Mouse (Mus musculus) brain, embryonic 14.5 days (tissue): Measurements from ENCODE around the gene Nr2e3. TPM values are rescaled to one million over a fixed set of nuclear protein-coding genes. Genes with fewer than 3 reads are reported as not detected.
A peak's percentile ranks its signal among the peaks of the same experiment; 100 is the strongest.
"Not testable (repeated sequence)": the region's sequence is repeated elsewhere in the genome, so short reads cannot be mapped to it uniquely, and the experiment has no call there.

Experiments
- DNase-seq: peaks from one replicate; pipeline ENCODE4 v3.0.0-alpha.2; 2011; ENCODE audit warnings: low read depth
- CTCF ChIP-seq: fragments of 200-500 bp; IDR thresholded peaks from 2 replicates; pipeline ENCODE4 v1.5.1; 2012; ENCODE audit warnings: inconsistent platforms, mild to moderate bottlenecking, moderate library complexity, borderline replicate concordance; ENCODE audit not compliant: insufficient read depth, insufficient read length; ENCODE audit errors: extremely low read depth
- POLR2A ChIP-seq: fragments of 200-500 bp; IDR thresholded peaks from 2 replicates; pipeline ENCODE4 v1.6.1; 2012; ENCODE audit warnings: mild to moderate bottlenecking, inconsistent platforms, borderline replicate concordance; ENCODE audit not compliant: poor library complexity, insufficient read depth, insufficient read length, severe bottlenecking; ENCODE audit errors: extremely low read depth
- polyA plus RNA-seq: library from polyadenylated mRNA; depleted of rRNA; stranded (reverse); fragments of >200 nt; gene quantifications from 2 replicates; pipeline ENCODE4 v1.2.3, GENCODE M21; 2012

Nr2e3 gene
- polyA plus RNA-seq, 1 experiment, result 0.15 TPM

DNA sequence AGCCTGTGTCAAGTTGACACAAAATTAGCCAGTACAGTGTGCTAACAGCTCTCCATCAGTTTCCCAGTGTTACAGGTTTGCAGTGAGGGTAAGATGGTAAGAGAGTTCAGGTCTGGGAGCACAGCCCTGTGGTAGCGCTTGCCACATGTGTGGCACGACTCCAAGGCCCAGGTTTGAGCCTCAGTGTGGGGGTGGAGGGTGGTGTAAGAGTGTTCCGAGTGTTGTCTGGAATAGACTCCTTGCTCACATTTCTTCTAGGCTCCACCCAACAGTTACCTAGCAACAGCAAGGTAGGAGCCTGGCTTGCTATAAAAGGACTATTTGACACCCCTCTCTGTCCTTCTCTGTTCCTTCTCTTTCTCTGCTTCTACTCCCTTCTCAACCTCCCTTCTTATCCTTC is 3.9 kb upstream of the Nr2e3 start:
- no peak for DNase-seq
- TF ChIP-seq CTCF (no peak), POLR2A (no peak)

DNA sequence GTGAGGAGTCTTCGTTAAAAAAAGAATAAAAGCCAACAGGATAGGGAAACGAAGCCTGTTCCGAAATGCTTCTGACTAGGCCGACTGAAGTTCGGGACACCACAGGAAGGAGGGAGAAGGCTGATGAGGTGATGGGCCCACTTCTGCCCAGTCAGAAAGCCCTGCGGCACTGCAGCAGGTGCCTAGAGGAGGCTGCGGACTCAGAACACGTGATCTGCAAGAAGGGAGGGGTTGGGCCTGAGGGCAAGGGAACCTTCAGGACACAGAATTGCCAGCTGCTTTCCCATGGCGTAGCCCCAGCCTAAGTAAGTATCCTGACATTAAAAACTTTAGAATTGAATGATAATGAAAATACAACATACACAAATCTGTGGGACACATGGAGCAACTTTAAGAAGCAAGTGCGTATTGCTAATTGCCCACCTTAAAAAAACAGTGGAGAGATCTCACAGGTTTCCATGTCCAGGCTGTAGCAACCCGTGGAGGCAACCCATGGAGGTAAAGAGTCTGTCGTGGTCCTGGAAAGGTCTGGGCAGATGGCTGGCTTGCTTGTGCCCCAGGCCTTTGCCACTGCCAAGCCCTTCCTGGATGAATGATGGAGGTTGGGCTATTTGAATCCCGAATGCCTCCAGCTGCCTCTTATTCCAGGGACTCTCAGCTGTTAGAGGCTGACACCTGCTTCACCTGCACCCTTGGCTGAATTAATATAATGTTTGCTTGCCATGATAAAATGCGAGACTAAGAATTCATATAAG is 919 bp upstream of the Nr2e3 start:
- TF ChIP-seq CTCF (no peak), POLR2A (no peak)
- peak; percentile 27 for DNase-seq

DNA sequence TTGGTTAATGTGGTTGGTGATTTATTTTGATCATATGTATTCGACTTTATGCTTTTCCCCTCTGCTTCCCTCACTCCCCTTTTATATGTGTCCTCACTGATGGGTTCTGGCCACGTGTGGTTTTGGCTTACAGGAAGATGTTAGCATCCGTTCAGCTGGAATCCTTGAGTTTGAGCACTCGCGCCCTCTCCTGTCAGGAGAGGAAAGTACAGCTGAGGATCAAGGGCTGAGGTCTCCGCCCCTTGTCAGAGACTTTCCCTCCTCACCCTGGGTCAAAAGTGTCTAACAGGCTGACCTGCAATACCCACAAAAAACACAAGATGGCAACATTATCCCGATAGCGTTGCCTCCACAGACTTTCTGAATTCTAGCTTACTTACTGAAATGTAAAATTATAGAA is 1.2 kb downstream of the Nr2e3 start:
- TF ChIP-seq POLR2A (no peak), CTCF (peak; percentile 77)
- peak; percentile 91 for DNase-seq

DNA sequence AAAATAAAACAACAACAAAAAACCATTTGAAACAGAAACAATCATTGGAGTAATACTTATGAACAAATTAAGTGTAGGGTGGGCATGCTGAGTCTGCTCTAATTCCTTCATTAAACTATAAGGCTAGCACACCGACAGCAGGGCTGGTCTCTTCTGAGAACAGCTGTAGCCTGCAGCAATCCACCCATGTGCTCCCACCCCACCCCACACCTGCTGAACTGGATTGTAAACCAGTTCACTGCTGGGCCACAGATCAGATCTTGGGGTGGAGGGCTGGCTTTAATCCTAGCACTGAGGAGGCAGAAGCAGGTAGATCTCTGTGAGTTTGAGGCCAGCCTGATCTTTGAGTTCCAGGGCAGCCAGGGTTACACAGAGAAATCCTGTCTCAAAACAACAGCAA is 2.3 kb downstream of the Nr2e3 start:
- DNase-seq, result not testable (repeated sequence)

DNA sequence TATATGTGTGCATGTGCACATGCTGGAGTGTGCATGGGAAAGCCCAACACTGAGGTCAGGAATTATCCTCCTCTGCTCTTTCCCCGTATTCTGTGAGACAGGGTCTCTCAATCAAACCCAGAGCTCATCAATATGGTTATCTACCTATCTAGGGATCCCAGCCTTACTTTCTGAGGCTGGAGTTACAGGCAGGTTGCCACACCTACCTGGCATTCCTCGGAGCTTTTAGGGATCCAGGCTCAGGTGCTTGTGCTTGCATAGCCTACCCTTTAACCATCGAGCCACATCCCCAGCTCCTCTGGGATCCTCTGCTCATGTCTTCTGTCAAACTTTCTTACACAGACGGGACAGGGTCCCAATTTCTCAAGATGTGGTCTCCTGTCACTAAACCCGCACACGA is 4.0 kb downstream of the Nr2e3 start:
- TF ChIP-seq CTCF, result no peak
- no peak for TF ChIP-seq POLR2A

DNA sequence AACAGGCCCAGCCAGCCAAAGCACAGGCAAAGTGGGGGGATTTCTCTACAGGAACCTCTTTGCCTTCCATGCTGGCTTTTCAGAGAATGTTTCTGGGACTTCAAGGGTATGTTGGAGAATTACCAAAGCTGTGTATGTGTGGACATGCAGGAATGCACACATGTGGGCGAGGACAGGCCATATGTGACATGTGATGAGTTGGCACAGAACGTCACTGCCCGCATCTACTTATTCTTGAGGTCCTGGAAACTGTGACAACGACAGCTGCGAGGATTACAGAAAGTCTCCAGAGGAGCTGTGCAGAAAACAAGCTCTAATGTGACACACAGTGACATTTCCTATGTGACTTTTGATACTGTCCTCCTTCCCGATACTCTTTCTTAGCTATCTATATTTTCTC is 4.8 kb downstream of the Nr2e3 start:
- DNase-seq, result no peak
- TF ChIP-seq POLR2A, result no peak
- no peak for TF ChIP-seq CTCF

More for the DNA sequence above, 4.0 kb downstream of the Nr2e3 start:
- DNase-seq, result no peak

DNA sequence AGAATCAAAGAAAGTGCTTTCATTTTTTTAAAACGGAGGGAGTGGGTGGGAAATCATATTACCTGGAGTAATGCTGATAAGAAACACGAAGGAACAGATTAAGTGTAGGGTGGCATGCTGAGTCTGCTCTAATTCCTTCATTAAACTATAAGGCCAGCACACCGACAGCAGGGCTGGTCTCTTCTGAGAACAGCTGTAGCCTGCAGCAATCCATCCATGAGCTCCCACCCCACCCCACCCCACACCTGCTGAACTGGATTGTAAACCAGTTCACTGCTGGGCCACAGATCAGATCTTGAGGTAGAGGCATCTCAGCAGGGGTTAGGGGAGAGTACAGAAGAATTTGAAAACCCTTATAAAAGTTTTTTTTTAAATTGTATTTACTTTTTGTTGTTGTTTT is 5.3 kb downstream of the Nr2e3 start:
- TF ChIP-seq POLR2A, result no peak
- no peak for TF ChIP-seq CTCF
- DNase-seq, result no peak

DNA sequence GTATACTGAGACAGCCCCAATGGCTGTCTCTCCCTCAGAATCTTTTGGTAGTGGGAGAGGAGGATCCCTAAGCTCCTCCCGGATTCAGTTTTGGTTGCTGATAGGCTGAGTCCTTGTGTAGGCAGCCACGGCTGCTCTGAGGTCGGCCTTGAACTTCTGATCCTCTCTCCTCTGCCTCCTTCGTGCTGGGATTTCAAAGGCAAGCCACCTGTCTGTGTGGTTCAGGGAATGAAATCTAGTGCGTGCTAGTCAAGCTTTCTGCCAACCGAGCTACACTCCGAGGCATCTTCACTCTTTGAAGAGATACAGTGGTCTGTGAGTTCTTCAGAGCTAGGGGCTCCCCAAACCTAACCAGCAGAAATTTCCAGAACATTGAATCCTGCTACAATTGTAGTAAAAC is 6.9 kb downstream of the Nr2e3 start:
- DNase-seq, result no peak
- TF ChIP-seq POLR2A, result no peak

DNA sequence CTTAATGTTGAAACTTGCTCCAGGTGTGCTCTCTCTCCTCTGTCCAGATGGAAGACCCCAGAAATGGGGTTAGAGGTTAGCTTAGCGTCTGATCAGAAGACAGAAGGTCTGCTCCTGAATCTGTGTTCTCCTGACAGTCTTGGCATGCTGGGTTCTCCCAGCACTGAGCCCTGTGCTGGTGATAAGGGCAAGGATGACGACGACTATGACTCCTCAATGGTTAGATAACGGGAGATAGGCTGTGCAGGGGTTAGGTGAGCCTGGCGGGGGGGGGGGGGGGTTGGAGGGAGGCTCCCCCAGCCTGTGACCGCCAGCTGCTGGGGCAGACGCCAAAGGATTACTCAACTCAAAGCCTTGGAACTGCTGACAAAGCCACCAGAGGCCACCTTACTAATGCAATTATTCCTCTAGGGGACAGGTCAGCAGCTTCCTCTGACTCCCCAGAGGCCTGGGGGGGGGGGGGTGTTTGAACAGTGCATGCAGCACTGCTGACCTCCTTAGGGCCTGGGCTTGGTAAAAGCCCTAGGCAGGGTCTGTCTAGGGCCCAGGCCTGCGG is 7.9 kb downstream of the Nr2e3 start:
- DNase-seq, result no peak
- no peak for TF ChIP-seq CTCF
- TF ChIP-seq POLR2A, result no peak

DNA sequence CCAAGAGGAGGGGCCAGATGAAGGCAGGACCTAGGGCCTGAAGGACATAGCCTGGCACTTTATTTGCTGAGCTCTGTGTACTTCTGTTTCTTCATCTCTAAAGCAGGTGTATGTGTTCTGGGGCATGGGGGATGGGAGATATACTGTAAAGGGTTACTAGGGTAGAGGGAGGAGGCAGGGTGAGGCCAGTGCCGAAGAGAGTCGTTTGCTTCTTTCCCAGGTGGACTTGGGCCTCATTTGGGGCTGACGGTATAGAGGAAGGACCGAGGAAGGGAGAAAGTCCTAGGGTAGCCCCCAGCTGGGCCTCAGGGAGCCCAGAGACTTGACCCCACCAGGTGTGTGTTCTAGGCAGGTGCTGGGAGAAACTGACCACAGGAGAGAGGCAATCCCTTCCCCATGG is 8.5 kb downstream of the Nr2e3 start:
- TF ChIP-seq CTCF (no peak), POLR2A (no peak)
- no peak for DNase-seq

DNA sequence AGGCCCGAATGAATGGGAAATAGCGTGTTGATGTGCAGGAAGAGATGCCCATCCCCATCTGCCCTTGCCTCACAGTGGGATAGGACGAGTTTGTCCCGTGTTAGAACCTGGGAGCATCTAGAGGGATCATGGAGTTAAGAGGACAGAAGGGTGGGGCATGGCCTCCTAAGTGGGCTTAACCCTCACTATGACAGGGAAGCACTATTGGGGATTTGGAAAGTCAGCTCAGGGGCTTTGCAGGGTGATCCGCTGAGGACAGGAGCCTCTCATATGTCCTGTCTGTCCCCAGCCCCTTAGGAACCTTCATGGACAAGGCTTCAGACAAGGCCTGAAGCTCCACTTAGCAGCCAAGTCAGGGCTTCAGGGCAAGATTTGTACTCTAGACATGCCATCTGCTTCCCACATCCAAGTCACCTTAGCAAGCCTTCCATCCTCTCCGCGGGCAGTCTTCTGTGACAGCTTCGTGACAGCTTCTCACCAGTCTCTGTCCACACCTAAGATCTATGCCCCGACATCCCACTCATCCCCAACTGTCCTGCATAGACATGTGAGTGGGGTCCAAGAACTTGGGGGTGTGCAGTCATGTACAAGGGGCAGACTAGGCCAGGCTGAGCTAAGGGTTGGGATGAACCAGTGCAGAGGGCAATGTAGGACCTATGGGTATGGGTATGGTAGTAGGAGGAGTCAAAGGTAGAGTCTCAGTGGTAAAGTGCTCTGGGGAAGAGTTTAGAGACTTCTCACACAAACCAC is 9.3 kb downstream of the Nr2e3 start:
- no peak for DNase-seq
- no peak for TF ChIP-seq POLR2A
- no peak for TF ChIP-seq CTCF

DNA sequence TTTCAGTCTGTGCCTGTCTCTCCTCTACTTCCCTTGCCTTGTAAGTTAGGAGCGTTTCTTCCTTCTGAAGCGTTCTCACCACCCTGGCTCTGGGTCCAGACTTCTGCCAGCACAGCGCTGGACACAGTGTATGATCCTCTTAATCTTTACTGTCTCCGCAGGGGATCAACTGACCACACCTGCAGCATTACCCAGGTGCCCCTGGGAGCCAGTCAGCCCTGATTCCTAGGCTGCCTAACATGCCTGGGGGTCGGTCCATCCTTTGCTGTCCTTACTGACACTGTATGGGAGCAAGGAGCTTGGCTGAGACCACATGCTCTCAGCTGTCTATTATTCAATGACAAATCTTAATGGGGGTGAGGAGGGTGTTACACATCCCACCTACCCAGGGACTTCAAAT is 10.5 kb downstream of the Nr2e3 start:
- no peak for TF ChIP-seq CTCF
- no peak for TF ChIP-seq POLR2A
- no peak for DNase-seq
